ENCODE assay signal across 8 mouse cellular contexts in the genomic region with DNA sequence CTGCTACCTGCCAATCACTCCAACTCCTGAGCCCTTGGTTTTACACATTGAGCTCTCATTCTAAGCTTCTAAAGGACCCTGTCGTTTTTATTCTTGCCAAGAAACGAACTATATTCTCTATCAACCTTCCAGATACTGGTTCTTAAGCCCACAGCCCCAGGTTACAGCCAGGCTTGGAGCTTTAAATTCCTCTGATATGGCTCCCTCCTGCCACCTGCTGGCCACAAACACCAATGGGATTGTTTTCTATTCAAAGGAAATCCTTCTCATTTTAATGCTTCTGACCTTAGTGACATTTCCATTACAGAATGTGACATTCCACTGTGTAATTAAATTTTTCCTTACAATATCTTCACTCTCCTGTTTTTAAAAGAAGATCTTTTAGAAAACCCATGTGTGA. TPM values are rescaled to one million over a fixed set of nuclear protein-coding genes. Genes with fewer than 3 reads are reported as not detected.
A peak's percentile ranks its signal among the peaks of the same experiment; 100 is the strongest.
DNase-seq lines count a peak whose midpoint lies in the region; ATAC-seq and TF ChIP-seq lines count a peak whose summit lies in the region.

No protein-coding gene starts in this region.

- H3K27ac ChIP-seq in forebrain, embryonic 10.5 days, result no peak overlapping the region
- H3K27ac ChIP-seq in forebrain, embryonic 13.5 days, result no peak overlapping the region
- H3K27ac ChIP-seq in liver, embryonic 14.5 days, result no peak overlapping the region
- no peak overlapping the region for H3K27ac ChIP-seq in small intestine, adult 2 months (ENCODE audit: insufficient read depth, low read depth, low read length)

- H3K36me3 ChIP-seq in forebrain, embryonic 10.5 days (replicated peaks), result no peaks in the 10 kb centered on the region
- H3K36me3 ChIP-seq in forebrain, embryonic 13.5 days (ENCODE audit: poor library complexity, severe bottlenecking), result no peaks in the 10 kb centered on the region
- no peaks in the 10 kb centered on the region for H3K36me3 ChIP-seq in liver, embryonic 14.5 days (replicated peaks; ENCODE audit: control insufficient read depth, insufficient read depth, low read depth)
- no peaks in the 10 kb centered on the region for H3K36me3 ChIP-seq in small intestine, adult 2 months (ENCODE audit: control insufficient read depth, insufficient read depth, low read length)

- no peak overlapping the region for H3K4me2 ChIP-seq in forebrain, embryonic 13.5 days
- H3K4me2 ChIP-seq in liver, embryonic 14.5 days (ENCODE audit: low read depth), result no peak overlapping the region

- H3K4me3 ChIP-seq in forebrain, embryonic 10.5 days, result no peak overlapping the region
- no peak overlapping the region for H3K4me3 ChIP-seq in forebrain, embryonic 13.5 days
- H3K4me3 ChIP-seq in liver, embryonic 14.5 days (ENCODE audit: insufficient read depth in 1 of 2, low read depth in 2 of 2, low read length in 2 of 2), result no peak overlapping the region
- H3K4me3 ChIP-seq in small intestine, adult 2 months (ENCODE audit: low read depth, low read length), result no peak overlapping the region

- no peaks in the 10 kb centered on the region for H3K4me1 ChIP-seq in forebrain, embryonic 10.5 days
- no peaks in the 10 kb centered on the region for H3K4me1 ChIP-seq in forebrain, embryonic 13.5 days
- no peaks in the 10 kb centered on the region for H3K4me1 ChIP-seq in liver, embryonic 14.5 days (replicated peaks; ENCODE audit: control insufficient read depth in 2 of 2, insufficient read depth in 2 of 2, low read length in 1 of 2)
- no peaks in the 10 kb centered on the region for H3K4me1 ChIP-seq in small intestine, adult 2 months (ENCODE audit: control insufficient read depth, insufficient read depth, insufficient read length, low read length)

- WGBS in forebrain, embryonic 10.5 days, result 29% methylated on average over 2 of the region's 2 CpGs
- 20% methylated on average over 2 of the region's 2 CpGs for WGBS in forebrain, embryonic 13.5 days
- WGBS in liver, embryonic 14.5 days (ENCODE audit: insufficient replicate concordance), result 1% methylated on average over 2 of the region's 2 CpGs
- WGBS in small intestine, adult 2 months, result 13% methylated on average over 2 of the region's 2 CpGs

- TF ChIP-seq POLR2A in small intestine, adult 2 months (IDR thresholded peaks at IDR 0.05; ENCODE audit: low read depth, low read length), result no peak

- intact Hi-C loops in heart, postnatal 36 days (cut with DNase I), result loop anchor here (1.0 to 10.0 kb wide), 3 partner anchors 173 to 314 kb away; no protein-coding TSS in a partner anchor

- no peaks in the 10 kb centered on the region for H3K27me3 ChIP-seq in forebrain, embryonic 10.5 days (ENCODE audit: poor library complexity, severe bottlenecking)
- H3K27me3 ChIP-seq in forebrain, embryonic 13.5 days, result no peaks in the 10 kb centered on the region
- no peaks in the 10 kb centered on the region for H3K27me3 ChIP-seq in liver, embryonic 14.5 days (ENCODE audit: control insufficient read depth, insufficient read depth, low read length)
- H3K27me3 ChIP-seq in small intestine, adult 2 months (ENCODE audit: control insufficient read depth, insufficient read depth, low read length), result no peaks in the 10 kb centered on the region

- no peak for TF ChIP-seq EP300 in liver, embryonic 14.5 days (IDR thresholded peaks at IDR 0.05; ENCODE audit: low read depth)

- peak; percentile 18 for DNase-seq in forebrain, embryonic 10.5 days (ENCODE audit: extremely low spot score, low spot score)
- DNase-seq in ovary, postnatal 36 days (ENCODE audit: low spot score), result peak; percentile 11
- no peak for DNase-seq in ovary, postnatal 10 days (ENCODE audit: low spot score)
- peak; percentile 56 to 70 for DNase-seq in cerebellum, adult 18-20 months
- peak; percentile 34 to 57 for DNase-seq in heart, postnatal 36 days
- no peak for DNase-seq in liver, embryonic 14.5 days (ENCODE audit: low read depth in 3 of 3, low spot score in 3 of 3)

- no peak overlapping the region for H3K9ac ChIP-seq in forebrain, embryonic 13.5 days
- H3K9ac ChIP-seq in liver, embryonic 14.5 days (replicated peaks), result no peak overlapping the region

- no peaks in the 10 kb centered on the region for H3K9me3 ChIP-seq in forebrain, embryonic 10.5 days
- no peaks in the 10 kb centered on the region for H3K9me3 ChIP-seq in forebrain, embryonic 13.5 days (replicated peaks)
- no peaks in the 10 kb centered on the region for H3K9me3 ChIP-seq in liver, embryonic 14.5 days (ENCODE audit: control insufficient read depth, low read length)

- no peak for ATAC-seq in forebrain, embryonic 13.5 days
- no peak for ATAC-seq in liver, embryonic 14.5 days (ENCODE audit: insufficient read depth)

- peak; percentile 48; the same call in 1 of the 2 replicates for TF ChIP-seq CTCF in liver, embryonic 14.5 days (IDR thresholded peaks at IDR 0.05; ENCODE audit: low read depth)
- TF ChIP-seq CTCF in small intestine, adult 2 months (IDR thresholded peaks at IDR 0.05; ENCODE audit: extremely low read depth, insufficient read length, insufficient replicate concordance, low read depth, low read length), result peak; percentile 56; the same call in 1 of the 2 replicates

RNA-seq across cellular contexts. Expression of a gene that starts 28.6 kb away (rescaled TPM):
- 16.4 and 19.2 TPM in 2 replicates for polyA plus RNA-seq in forebrain, embryonic 10.5 days (2016; fragmentation: Nextera tagmentation; extraction: Ambion mirVana)
- polyA plus RNA-seq in forebrain, embryonic 13.5 days (2015; fragmentation: Nextera tagmentation; extraction: Ambion mirVana), result 18.4 and 18.9 TPM in 2 replicates
- total RNA-seq in heart, postnatal 36 days (2021), result 10 to 100 TPM; 10.9 to 11.4 TPM
- 2.9 and 5.6 TPM in 2 replicates for polyA plus RNA-seq in liver, embryonic 14.5 days (2012; rRNA removed)
- 8.2 and 10.4 TPM in 2 replicates for polyA plus RNA-seq in liver, embryonic 14.5 days (2014; fragmentation: Nextera tagmentation; extraction: Ambion mirVana)
- polyA plus RNA-seq in small intestine, adult 2 months (2012; rRNA removed), result 2.1 and 4.8 TPM in 2 replicates

RNA-seq across cellular contexts. Expression of a gene that starts 44.1 kb away (rescaled TPM):
- 0.49 and 0.93 TPM in 2 replicates for polyA plus RNA-seq in forebrain, embryonic 10.5 days (2016; fragmentation: Nextera tagmentation; extraction: Ambion mirVana)
- 2.3 and 3.3 TPM in 2 replicates for polyA plus RNA-seq in forebrain, embryonic 13.5 days (2015; fragmentation: Nextera tagmentation; extraction: Ambion mirVana)
- total RNA-seq in heart, postnatal 36 days (2021), result 1 to 10 TPM; 3.9 to 4.0 TPM
- 0.16 and 0.17 TPM in 2 replicates for polyA plus RNA-seq in liver, embryonic 14.5 days (2012; rRNA removed)
- polyA plus RNA-seq in liver, embryonic 14.5 days (2014; fragmentation: Nextera tagmentation; extraction: Ambion mirVana), result 0.14 and 0.20 TPM in 2 replicates
- 0.57 and 0.94 TPM in 2 replicates for polyA plus RNA-seq in small intestine, adult 2 months (2012; rRNA removed)

Comparison
In these comparisons a context has a peak if more than half of its experiments do, and no peak if none do; other contexts are left out.
1. DNase-seq: peak in forebrain, embryonic 10.5 days (single experiment), ovary, postnatal 36 days (single experiment), cerebellum, adult 18-20 months (2 of 2) and heart, postnatal 36 days (2 of 2); none in ovary, postnatal 10 days (single experiment) and liver, embryonic 14.5 days (0 of 3).